Mouse (Mus musculus): Measurements from ENCODE around the gene Sin3b. TPM values are rescaled to one million over a fixed set of nuclear protein-coding genes. Genes with fewer than 3 reads are reported as not detected.

Sin3b gene
- polyA plus RNA-seq, 1 experiment from 2014 or later: 108 TPM

DNA sequence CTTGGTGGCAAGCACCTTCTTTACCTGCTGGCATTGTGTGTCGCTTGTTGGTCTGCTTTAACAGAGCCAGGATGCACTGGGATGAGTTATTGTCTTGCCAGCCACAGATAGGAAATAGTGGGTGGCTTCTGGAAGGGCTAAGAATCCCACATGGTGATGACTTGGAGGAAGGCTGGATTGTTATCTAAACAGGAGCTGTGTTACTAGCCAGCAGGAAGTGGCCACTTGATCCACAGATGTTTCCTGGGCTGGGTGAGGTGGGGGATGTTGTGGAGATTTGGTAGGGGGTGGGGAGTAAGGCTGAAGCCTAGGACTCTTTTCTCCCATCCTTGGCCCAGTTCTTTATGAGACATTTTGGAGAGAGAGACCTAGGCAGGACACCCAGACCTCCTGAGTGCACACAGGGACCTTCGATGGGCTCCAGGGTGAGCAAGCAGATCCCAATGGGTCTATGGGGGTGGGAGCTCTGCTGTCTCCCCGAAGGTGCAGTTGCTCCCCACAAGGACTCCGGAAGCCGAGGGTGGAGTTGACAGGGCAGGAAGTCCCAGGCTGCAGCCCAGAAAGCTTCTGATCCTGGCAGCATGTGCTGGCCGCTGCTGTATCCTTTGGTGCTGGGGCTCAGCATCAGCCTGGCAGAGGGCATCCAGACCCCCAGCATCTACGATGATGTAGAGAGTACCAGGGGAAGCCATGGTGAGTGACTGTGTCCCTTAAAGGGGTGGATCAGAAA lies 38.4 kb downstream of the Sin3b start, which contains the start of gene F2rl3:
F2rl3 (plus strand) TSS at position 559 of the 730 bp plus-strand sequence.
- Histone ChIP-seq H3K4me3 (ENCODE audit: inconsistent target) (no peak within 1 kb of the TSS), H3K27ac (no peak within 1 kb of the TSS), H3K79me2 (ENCODE audit: inconsistent target) (no peaks in the 10 kb centered on the region), H3K36me3 (ENCODE audit: inconsistent target) (peaks cover 21% of the 10 kb centered on the region)
- 7% methylated on average over 7 of the region's 7 CpGs for WGBS (ENCODE audit: missing documents)

DNA sequence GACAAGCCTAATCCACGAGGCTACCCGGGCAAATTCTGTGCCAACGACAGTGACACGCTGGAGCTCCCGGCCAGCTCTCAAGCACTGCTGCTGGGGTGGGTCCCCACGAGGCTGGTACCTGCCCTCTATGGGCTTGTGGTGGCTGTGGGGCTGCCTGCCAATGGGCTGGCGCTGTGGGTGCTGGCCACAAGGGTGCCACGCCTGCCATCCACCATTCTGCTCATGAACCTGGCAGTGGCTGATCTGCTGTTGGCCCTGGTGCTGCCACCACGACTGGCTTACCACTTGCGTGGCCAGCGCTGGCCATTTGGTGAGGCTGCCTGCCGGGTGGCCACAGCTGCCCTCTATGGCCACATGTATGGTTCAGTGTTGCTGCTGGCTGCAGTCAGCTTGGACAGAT lies 39.2 kb downstream of the Sin3b start:
- H3K27ac ChIP-seq: no peak overlapping the region
- 32% methylated on average over 12 of the region's 12 CpGs for WGBS (ENCODE audit: missing documents)
- peaks cover 13% of the 10 kb centered on the region for H3K36me3 ChIP-seq (ENCODE audit: inconsistent target)
- H3K4me3 ChIP-seq (ENCODE audit: inconsistent target): no peak overlapping the region
- no peaks in the 10 kb centered on the region for H3K79me2 ChIP-seq (ENCODE audit: inconsistent target)

DNA sequence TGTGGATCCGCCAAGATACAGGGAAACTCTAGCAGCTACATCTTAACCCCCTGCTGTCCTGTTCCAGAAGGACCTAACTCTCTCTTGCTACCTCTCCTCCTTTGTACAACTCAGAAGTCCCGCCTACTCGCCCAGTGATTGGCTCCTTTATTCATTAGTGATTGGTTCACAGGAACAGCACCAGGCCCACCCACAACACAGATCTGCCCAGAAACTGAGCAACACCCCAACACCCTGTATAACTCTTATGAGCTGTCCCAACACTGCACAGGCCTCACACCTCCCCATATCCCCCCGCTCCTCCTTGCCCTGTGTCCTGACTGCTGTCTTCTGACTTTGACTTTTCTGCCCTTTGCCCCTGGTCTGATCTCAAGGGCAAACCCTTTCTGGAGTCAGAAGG lies 42.6 kb downstream of the Sin3b start:
- Histone ChIP-seq H3K27ac (no peak overlapping the region), H3K79me2 (ENCODE audit: inconsistent target) (no peaks in the 10 kb centered on the region), H3K36me3 (ENCODE audit: inconsistent target) (no peaks in the 10 kb centered on the region), H3K4me3 (ENCODE audit: inconsistent target) (no peak overlapping the region)
- WGBS (ENCODE audit: missing documents): 98% methylated on average over 3 of the region's 4 CpGs

DNA sequence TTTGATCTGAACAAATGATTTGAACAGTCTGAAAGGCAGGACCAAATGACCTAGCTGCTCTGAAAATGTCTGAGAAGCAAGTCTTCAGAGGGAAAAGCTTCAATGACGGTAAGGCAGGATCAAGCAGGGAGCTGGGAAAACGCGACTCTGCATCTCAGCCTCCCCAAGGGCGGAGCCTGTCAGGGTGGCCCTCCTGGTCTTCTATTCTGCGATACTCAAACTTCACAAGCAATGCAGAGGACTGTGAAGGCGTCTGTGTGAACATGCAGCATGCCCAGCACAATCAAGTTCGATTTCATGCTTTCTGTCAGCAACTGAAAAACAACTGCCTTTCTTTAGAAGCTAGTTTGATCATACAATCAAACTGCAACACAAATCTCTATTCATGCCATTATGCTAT lies 43.7 kb downstream of the Sin3b start:
- Histone ChIP-seq H3K4me3 (ENCODE audit: inconsistent target) (no peak overlapping the region), H3K36me3 (ENCODE audit: inconsistent target) (no peaks in the 10 kb centered on the region), H3K27ac (no peak overlapping the region), H3K79me2 (ENCODE audit: inconsistent target) (no peaks in the 10 kb centered on the region)
- WGBS (ENCODE audit: missing documents): 88% methylated on average over 7 of the region's 7 CpGs

DNA sequence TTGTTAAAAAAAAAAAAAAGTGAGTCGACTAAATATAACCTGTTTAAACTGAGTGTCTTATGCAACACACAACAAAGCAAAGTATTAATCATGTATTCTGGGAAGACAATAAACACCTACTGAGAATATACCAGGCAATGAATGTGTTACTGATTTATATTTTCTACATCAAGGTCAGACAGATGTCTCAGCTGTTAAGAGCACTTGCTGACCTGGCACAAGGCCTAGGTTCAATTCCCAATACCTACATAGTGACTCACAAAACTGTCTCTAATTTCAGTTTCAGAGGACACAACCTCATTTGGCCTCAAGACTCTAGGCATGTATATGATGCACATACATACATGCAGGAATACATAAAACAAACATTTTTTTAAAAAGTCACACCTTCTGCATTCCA lies 54.7 kb downstream of the Sin3b start:
- H3K27ac ChIP-seq: no peak overlapping the region
- no peaks in the 10 kb centered on the region for H3K79me2 ChIP-seq (ENCODE audit: inconsistent target)
- WGBS (ENCODE audit: missing documents): 75% methylated on average over 1 of the region's 1 CpGs
- no peak overlapping the region for H3K4me3 ChIP-seq (ENCODE audit: inconsistent target)
- no peaks in the 10 kb centered on the region for H3K36me3 ChIP-seq (ENCODE audit: inconsistent target)

DNA sequence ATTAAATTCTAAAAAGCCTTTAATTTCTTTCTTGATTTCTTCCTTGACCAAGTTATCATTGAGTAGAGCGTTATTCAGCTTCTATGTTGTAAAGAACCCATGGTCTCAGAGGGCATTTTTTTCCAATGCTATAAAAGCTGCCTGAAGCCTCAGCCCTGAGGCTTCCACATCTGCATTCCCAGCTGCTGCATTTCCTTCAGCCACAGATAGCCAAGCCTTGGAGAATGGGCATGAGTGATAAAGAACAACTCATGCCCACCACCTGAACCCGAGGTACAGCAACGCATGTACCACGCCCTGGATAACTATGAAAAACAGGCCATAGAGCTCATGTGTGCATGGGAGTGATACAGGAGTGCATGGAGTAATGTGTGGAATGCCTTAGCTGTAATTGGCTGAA lies 57.6 kb downstream of the Sin3b start:
- Histone ChIP-seq H3K79me2 (ENCODE audit: inconsistent target) (no peaks in the 10 kb centered on the region), H3K36me3 (ENCODE audit: inconsistent target) (no peaks in the 10 kb centered on the region), H3K27ac (no peak overlapping the region), H3K4me3 (ENCODE audit: inconsistent target) (no peak overlapping the region)
- WGBS (ENCODE audit: missing documents): 100% methylated on average over 4 of the region's 4 CpGs

DNA sequence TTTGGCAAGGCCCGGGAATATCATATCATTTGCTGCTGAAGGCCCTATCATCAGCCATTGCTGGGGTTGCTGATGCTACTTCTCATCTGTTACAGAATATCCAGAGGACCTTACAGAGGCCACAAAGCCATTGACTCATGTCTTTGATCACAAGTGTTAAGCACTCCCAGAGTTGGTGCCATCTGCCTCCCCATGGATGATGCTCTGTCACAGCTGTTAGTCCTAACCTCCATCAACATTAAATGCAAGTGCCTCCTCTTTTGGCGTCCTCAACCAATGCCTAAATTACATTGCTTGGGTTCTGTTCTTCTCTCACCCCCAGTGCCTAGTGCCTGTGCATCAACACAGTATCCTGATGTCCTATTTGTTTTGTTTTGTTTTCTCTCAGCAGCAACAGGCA lies 78.5 kb downstream of the Sin3b start:
- WGBS (ENCODE audit: missing documents): 86% methylated on average over 2 of the region's 2 CpGs
- Histone ChIP-seq H3K36me3 (ENCODE audit: inconsistent target) (no peaks in the 10 kb centered on the region), H3K79me2 (ENCODE audit: inconsistent target) (no peaks in the 10 kb centered on the region), H3K27ac (no peak overlapping the region), H3K4me3 (ENCODE audit: inconsistent target) (no peak overlapping the region)

Other genes starting within 250 kb of the Sin3b start
- 41.2 to 67.1 TPM (median 44.9 TPM) in 3 replicates for gene Cherp, start 248.1 kb upstream of the Sin3b start, polyA plus RNA-seq (2018)
- 31.9 to 35.0 TPM (median 32.6 TPM) in 3 replicates for gene Slc35e1, start 230.7 kb upstream of the Sin3b start, polyA plus RNA-seq (2018)
- 4.4 to 5.6 TPM (median 4.6 TPM) in 3 replicates for gene Med26, start 175.0 kb upstream of the Sin3b start, polyA plus RNA-seq (2018)
- 16.5 to 43.2 TPM (median 39.1 TPM) in 3 replicates for gene Smim7, start 152.2 kb upstream of the Sin3b start, polyA plus RNA-seq (2018)
- 2.2 to 4.4 TPM (median 2.7 TPM) in 3 replicates for gene Tmem38a, start 151.2 kb upstream of the Sin3b start, polyA plus RNA-seq (2018)
- 0.06 to 0.09 TPM (median 0.06 TPM) in 3 replicates for gene Nwd1, start 76.6 kb upstream of the Sin3b start, polyA plus RNA-seq (2018)
- not detected in 3 replicates for gene F2rl3, start 38.6 kb downstream of the Sin3b start, polyA plus RNA-seq (2018)

Measured in macrophage (primary cell).